18 mouse cellular contexts compared by ENCODE assay signal in genomic region chr1:78387854-78388253, GRCm38 (mm10).
"Had no signal": no experiment of that assay in that cellular context is flagged by ENCODE, and none has a peak within 500 bp of the region (broad histone marks: within the 10 kb centered on the region; RNA-seq: fewer than 3 reads in every experiment).

No protein-coding gene starts in this region.

- DNase-seq: liver, embryonic 13.5 days; liver, postnatal 0 days; lung, adult 2 months; lung, postnatal 14 days; lung, postnatal 36 days; right cerebral cortex, postnatal 14 days; thymus, adult 2 months; thymus, postnatal 25 days; thymus, postnatal 4 days had no signal

- H3K9ac ChIP-seq: liver, embryonic 13.5 days; liver, embryonic 15.5 days; liver, postnatal 0 days; lung, embryonic 15.5 days; midbrain, embryonic 12.5 days; midbrain, embryonic 15.5 days; neural tube, embryonic 13.5 days; neural tube, embryonic 15.5 days had no signal

- H3K27me3 ChIP-seq: liver, embryonic 13.5 days; liver, embryonic 15.5 days; lung, embryonic 15.5 days; megakaryocyte, embryonic 14.5 days; midbrain, embryonic 12.5 days; midbrain, embryonic 15.5 days; neural tube, embryonic 15.5 days had no signal

- H3K27ac ChIP-seq: liver, embryonic 13.5 days; liver, embryonic 15.5 days; lung, embryonic 15.5 days; macrophage; midbrain, embryonic 12.5 days; midbrain, embryonic 15.5 days; neural tube, embryonic 13.5 days; neural tube, embryonic 15.5 days had no signal

- H3K9me3 ChIP-seq: liver, embryonic 13.5 days; liver, embryonic 15.5 days; lung, embryonic 15.5 days; midbrain, embryonic 12.5 days; midbrain, embryonic 15.5 days; neural tube, embryonic 13.5 days; neural tube, embryonic 15.5 days had no signal

- ATAC-seq: liver, postnatal 0 days; lung, postnatal 0 days; midbrain, embryonic 15.5 days had no signal

- H3K4me2 ChIP-seq: liver, embryonic 13.5 days; liver, embryonic 15.5 days; lung, embryonic 15.5 days; midbrain, embryonic 12.5 days; midbrain, embryonic 15.5 days; neural tube, embryonic 13.5 days; neural tube, embryonic 15.5 days had no signal

- H3K4me3 ChIP-seq: liver, embryonic 13.5 days; liver, embryonic 15.5 days; lung, embryonic 15.5 days; megakaryocyte, embryonic 14.5 days; midbrain, embryonic 12.5 days; midbrain, embryonic 15.5 days; neural tube, embryonic 13.5 days; neural tube, embryonic 15.5 days had no signal

- H3K36me3 ChIP-seq: liver, embryonic 13.5 days; liver, embryonic 15.5 days; lung, embryonic 15.5 days; midbrain, embryonic 12.5 days; midbrain, embryonic 15.5 days; neural tube, embryonic 13.5 days; neural tube, embryonic 15.5 days had no signal

- H3K4me1 ChIP-seq: liver, embryonic 13.5 days; liver, embryonic 15.5 days; lung, embryonic 15.5 days; midbrain, embryonic 15.5 days had no signal
